Mouse (Mus musculus) heart, embryonic 13.5 days (tissue): ENCODE measurements around the gene Abl2. TPM values are rescaled to one million over a fixed set of nuclear protein-coding genes. Genes with fewer than 3 reads are reported as not detected.

ENCODE experiments used
- ATAC-seq: fragments of 200-750 bp; cut with Nextera tagmentation; 2 replicates; pipeline ENCODE4 v1.8.0; 2017; ENCODE audit warnings: moderate TSS enrichment; ENCODE audit not compliant: insufficient number of reproducible peaks, low FRiP score, low TSS enrichment; ENCODE audit errors: extremely low read depth
- H3K27ac ChIP-seq: fragments of 300-500 bp; sonication (generic); replicated peaks from 2 replicates; pipeline ENCODE4 v1.5.1; 2015; ENCODE audit warnings: moderate library complexity, mild to moderate bottlenecking, inconsistent platforms
- H3K27me3 ChIP-seq: fragments of 300-500 bp; sonication (generic); replicated peaks from 2 replicates; pipeline ENCODE4 v1.6.1; 2015; ENCODE audit warnings: mild to moderate bottlenecking, inconsistent platforms
- H3K36me3 ChIP-seq: fragments of 300-500 bp; sonication (generic); 2 replicates; pipeline ENCODE4 v1.6.1; 2015; ENCODE audit warnings: mild to moderate bottlenecking, inconsistent platforms
- H3K4me1 ChIP-seq: fragments of 300-500 bp; sonication (generic); 2 replicates; pipeline ENCODE4 v1.6.1; 2015; ENCODE audit warnings: inconsistent platforms
- H3K4me2 ChIP-seq: fragments of 300-500 bp; sonication (generic); 2 replicates; pipeline ENCODE4 v1.6.1; 2015; ENCODE audit warnings: inconsistent platforms, mild to moderate bottlenecking, moderate library complexity
- H3K4me3 ChIP-seq: fragments of 300-500 bp; sonication (generic); 2 replicates; pipeline ENCODE4 v1.5.1; 2015; ENCODE audit warnings: moderate library complexity, mild to moderate bottlenecking, inconsistent platforms
- H3K9ac ChIP-seq: fragments of 300-500 bp; sonication (generic); 2 replicates; pipeline ENCODE4 v1.6.1; 2015; ENCODE audit warnings: inconsistent platforms, mild to moderate bottlenecking, moderate library complexity
- H3K9me3 ChIP-seq: fragments of 300-500 bp; sonication (generic); 2 replicates; pipeline ENCODE4 v1.6.1; 2016; ENCODE audit warnings: inconsistent platforms
- WGBS: fragments of 180-500 bp; shearing (Covaris S2); methylation state at CpG from one replicate; pipeline ENCODE4 v1.1.7; 2015; ENCODE audit warnings: mixed read lengths; 5-methylcytosine and 5-hydroxymethylcytosine counted together
- polyA plus RNA-seq: library from polyadenylated mRNA; unstranded; fragments of >200 nt; fragmentation: Nextera tagmentation; extraction: Ambion mirVana; gene quantifications from 2 replicates; pipeline ENCODE4 v1.2.1, GENCODE M21; 2015

The Abl2 gene
- polyA plus RNA-seq, 1 experiment from 2014 or later: 2.4 TPM

- WGBS: 70% methylated on average over 3 of the region's 3 CpGs
- no peaks in the 10 kb centered on the region for H3K9me3 ChIP-seq
- no peak overlapping the region for H3K27ac ChIP-seq
These were observed 26.9 kb downstream of the Abl2 start for GRCm38 (mm10) chr1:156585512-156585911.

DNA sequence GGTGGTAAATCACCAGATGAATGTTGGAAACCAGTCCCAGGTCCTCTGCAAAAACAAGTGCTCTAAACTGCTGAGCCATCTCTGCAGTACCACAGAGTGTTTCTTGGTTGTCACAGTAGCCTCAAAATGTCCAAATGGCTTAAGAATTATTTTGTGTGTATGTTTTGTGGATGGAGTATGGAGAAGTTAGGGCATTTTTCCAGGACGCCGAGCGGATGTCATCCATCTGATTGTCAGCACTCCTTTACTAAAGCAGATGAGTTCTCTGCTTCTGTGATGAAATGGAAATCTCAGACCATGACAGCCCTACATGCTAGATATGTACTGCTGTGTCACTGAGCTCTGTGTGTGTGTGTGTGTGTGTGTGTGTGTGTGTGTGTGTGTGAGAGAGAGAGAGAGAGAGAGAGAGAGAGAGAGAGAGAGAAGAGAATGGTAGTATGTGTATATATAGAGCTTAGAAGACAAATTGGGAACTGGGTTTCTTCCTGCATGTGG, 31.3 kb downstream of the Abl2 start:
- Histone ChIP-seq H3K9ac (no peak overlapping the region), H3K27me3 (no peaks in the 10 kb centered on the region), H3K9me3 (no peaks in the 10 kb centered on the region), H3K4me2 (no peak overlapping the region), H3K4me3 (no peak overlapping the region), H3K4me1 (peaks cover 19% of the 10 kb centered on the region), H3K36me3 (no peaks in the 10 kb centered on the region), H3K27ac (no peak overlapping the region)
- WGBS: 72% methylated on average over 3 of the region's 3 CpGs
- ATAC-seq: no peak

More at GRCm38 (mm10) chr1:156585512-156585911, 26.9 kb downstream of the Abl2 start:
- Histone ChIP-seq H3K36me3 (no peaks in the 10 kb centered on the region), H3K9ac (no peak overlapping the region), H3K27me3 (no peaks in the 10 kb centered on the region), H3K4me1 (peaks cover 23% of the 10 kb centered on the region), H3K4me3 (no peak overlapping the region), H3K4me2 (no peak overlapping the region)
- no peak for ATAC-seq

- Histone ChIP-seq H3K27ac (no peak overlapping the region), H3K4me3 (no peak overlapping the region), H3K9me3 (no peaks in the 10 kb centered on the region), H3K27me3 (no peaks in the 10 kb centered on the region), H3K9ac (no peak overlapping the region), H3K4me2 (no peak overlapping the region), H3K36me3 (no peaks in the 10 kb centered on the region), H3K4me1 (peaks cover 19% of the 10 kb centered on the region)
- 14% methylated on average over 1 of the region's 1 CpGs for WGBS
- no peak for ATAC-seq
These were observed 31.8 kb downstream of the Abl2 start for GRCm38 (mm10) chr1:156590357-156590756.

GRCm38 (mm10) chr1:156593267-156593666, 34.7 kb downstream of the Abl2 start:
- H3K9ac ChIP-seq: no peak overlapping the region
- H3K4me1 ChIP-seq: peaks cover 19% of the 10 kb centered on the region
- ATAC-seq: no peak
- no peak overlapping the region for H3K27ac ChIP-seq
- H3K36me3 ChIP-seq: peaks cover 3% of the 10 kb centered on the region; the same call in 1 of the 2 replicates
- no peak overlapping the region for H3K4me3 ChIP-seq
- 68% methylated on average over 5 of the region's 5 CpGs for WGBS
- no peak overlapping the region for H3K4me2 ChIP-seq
- no peaks in the 10 kb centered on the region for H3K9me3 ChIP-seq
- no peaks in the 10 kb centered on the region for H3K27me3 ChIP-seq

DNA sequence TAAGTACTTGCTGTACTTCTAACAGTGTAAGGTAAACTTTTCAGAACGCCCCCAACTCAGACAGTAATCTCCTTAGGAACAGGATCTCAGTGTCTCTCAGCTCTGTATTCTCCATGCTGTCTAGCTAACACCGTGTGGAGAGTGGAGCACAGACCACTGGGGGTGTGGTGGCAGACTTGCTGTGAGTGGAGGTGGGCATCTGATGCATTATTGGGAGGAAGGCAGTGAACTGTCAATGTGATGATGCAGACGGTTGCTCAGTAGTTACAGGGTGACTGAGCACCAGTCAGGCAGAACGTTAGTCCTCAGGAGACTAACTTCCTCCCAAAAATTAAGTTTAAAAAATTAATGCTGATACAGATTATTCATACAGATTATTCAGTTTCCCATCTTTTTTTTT, 38.5 kb downstream of the Abl2 start:
- no peaks in the 10 kb centered on the region for H3K9me3 ChIP-seq
- H3K9ac ChIP-seq: no peak overlapping the region
- H3K27me3 ChIP-seq: no peaks in the 10 kb centered on the region
- WGBS: 94% methylated on average over 4 of the region's 4 CpGs
- H3K4me3 ChIP-seq: no peak overlapping the region
- H3K4me2 ChIP-seq: no peak overlapping the region
- no peak for ATAC-seq
- peaks cover 5% of the 10 kb centered on the region; the same call in 1 of the 2 replicates for H3K4me1 ChIP-seq
- H3K27ac ChIP-seq: no peak overlapping the region
- H3K36me3 ChIP-seq: peaks cover 6% of the 10 kb centered on the region; the same call in 1 of the 2 replicates

DNA sequence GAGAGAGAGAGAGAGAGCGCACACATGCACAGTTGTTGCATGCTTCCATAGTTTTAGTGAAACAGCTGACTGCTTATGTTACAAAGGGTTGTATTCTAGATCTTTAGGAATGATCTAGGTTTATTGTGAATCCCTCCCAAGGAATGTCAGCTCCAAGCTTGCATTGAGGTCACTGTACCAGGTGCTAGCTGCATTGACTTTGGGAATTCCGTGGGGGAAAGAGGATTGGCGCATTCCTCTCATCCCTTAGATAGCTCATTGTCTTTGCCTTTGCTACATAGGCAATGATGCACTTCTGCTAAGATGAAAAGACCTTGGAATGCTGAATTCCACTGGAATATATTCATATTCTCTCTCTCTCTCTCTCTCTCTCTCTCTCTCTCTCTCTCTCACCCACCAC, 44.0 kb downstream of the Abl2 start:
- no peak overlapping the region for H3K27ac ChIP-seq
- H3K4me2 ChIP-seq: no peak overlapping the region
- 63% methylated on average over 3 of the region's 3 CpGs for WGBS
- no peaks in the 10 kb centered on the region for H3K27me3 ChIP-seq
- ATAC-seq: no peak
- no peaks in the 10 kb centered on the region for H3K9me3 ChIP-seq
- peaks cover 6% of the 10 kb centered on the region; the same call in 1 of the 2 replicates for H3K36me3 ChIP-seq
- H3K9ac ChIP-seq: no peak overlapping the region
- H3K4me1 ChIP-seq: peaks cover 20% of the 10 kb centered on the region
- H3K4me3 ChIP-seq: no peak overlapping the region

DNA sequence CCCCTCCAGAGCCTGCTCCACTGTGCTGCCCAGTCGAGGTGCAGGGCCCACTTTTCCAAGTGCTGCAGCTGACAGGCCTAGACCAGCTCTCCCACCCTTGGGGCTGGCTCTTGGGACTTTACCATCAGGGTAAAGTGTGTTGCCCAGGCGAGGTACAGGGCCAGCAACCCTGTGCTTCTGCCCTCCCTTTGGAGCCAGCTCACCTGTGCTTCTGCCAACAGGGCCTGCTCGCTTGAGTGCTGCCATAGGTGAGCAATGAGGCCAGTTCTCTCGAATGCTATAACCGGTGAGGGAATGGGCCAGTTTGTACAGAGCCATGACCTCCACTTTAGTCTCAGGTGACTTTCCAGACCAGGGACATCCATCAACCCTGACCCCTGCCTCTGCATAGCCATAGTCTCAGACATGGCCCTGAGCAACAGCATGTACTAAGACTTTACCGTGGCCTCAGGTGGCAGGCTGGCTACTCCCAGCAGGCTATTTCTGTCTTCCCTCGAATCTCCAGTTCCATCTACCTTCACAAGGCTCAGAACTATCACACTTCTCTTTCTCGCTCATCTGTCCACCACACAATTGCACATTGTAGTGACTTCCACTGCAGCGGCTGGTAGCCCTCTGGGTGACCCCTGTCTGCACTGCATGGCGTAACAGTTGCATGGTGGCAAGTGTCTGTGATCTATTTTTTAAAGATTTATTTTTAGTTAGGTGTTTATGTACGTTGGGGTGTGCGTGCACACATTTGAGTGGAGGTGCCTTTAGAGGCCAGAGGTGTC, 46.7 kb downstream of the Abl2 start:
- no peaks in the 10 kb centered on the region for H3K27me3 ChIP-seq
- H3K4me2 ChIP-seq: no peak overlapping the region
- no peak for ATAC-seq
- H3K4me3 ChIP-seq: no peak overlapping the region
- H3K9ac ChIP-seq: 0 out of 2 replicates have a peak overlapping the region, but pooled peaks have one; percentile 19
- no peaks in the 10 kb centered on the region for H3K36me3 ChIP-seq
- no peaks in the 10 kb centered on the region for H3K9me3 ChIP-seq
- 57% methylated on average over 12 of the region's 12 CpGs for WGBS
- H3K27ac ChIP-seq: peak overlapping the region; percentile 36; the same call in 1 of the 2 replicates
- peaks cover 28% of the 10 kb centered on the region for H3K4me1 ChIP-seq

DNA sequence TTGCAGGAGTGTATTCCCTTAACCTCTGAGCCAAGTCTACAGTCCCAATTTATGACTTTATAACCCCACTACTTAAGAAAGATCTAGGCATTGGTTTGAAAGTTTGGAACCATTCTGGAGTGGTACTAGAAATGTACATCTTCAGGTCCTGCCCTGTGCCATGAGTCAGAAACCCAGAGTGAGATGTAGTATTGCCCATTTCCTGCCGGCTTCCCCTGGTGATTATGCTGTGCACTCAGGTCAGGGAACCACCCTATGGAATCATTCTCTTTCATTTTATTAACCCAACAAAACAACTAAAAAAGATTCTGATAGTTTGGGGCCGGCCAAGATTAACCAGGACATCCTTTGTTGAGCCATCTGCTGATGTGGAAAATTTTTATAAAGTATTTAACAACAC, 47.4 kb downstream of the Abl2 start:
- Histone ChIP-seq H3K9ac (0 out of 2 replicates have a peak overlapping the region, but pooled peaks have one; percentile 19), H3K4me3 (no peak overlapping the region), H3K36me3 (no peaks in the 10 kb centered on the region; the same call in 1 of the 2 replicates), H3K4me2 (no peak overlapping the region), H3K27me3 (no peaks in the 10 kb centered on the region), H3K9me3 (no peaks in the 10 kb centered on the region), H3K27ac (peak overlapping the region; percentile 36; the same call in 1 of the 2 replicates), H3K4me1 (peaks cover 28% of the 10 kb centered on the region)
- no peak for ATAC-seq
- whole genome bisulfite sequencing: 64% methylated on average over 2 of the region's 2 CpGs

GRCm38 (mm10) chr1:156608496-156608895, 49.9 kb downstream of the Abl2 start:
- Histone ChIP-seq H3K9me3 (no peaks in the 10 kb centered on the region), H3K4me1 (peaks cover 30% of the 10 kb centered on the region), H3K36me3 (no peaks in the 10 kb centered on the region; the same call in 1 of the 2 replicates), H3K27me3 (no peaks in the 10 kb centered on the region), H3K9ac (no peak overlapping the region), H3K4me3 (no peak overlapping the region), H3K4me2 (no peak overlapping the region), H3K27ac (no peak overlapping the region)
- ATAC-seq: no peak
- 83% methylated on average over 2 of the region's 2 CpGs for WGBS

GRCm38 (mm10) chr1:156610257-156610656, 51.7 kb downstream of the Abl2 start:
- Histone ChIP-seq H3K27ac (no peak overlapping the region), H3K9ac (no peak overlapping the region), H3K27me3 (no peaks in the 10 kb centered on the region), H3K4me1 (peaks cover 36% of the 10 kb centered on the region), H3K36me3 (no peaks in the 10 kb centered on the region; the same call in 1 of the 2 replicates), H3K9me3 (no peaks in the 10 kb centered on the region), H3K4me3 (no peak overlapping the region), H3K4me2 (no peak overlapping the region)
- 63% methylated on average over 1 of the region's 1 CpGs for WGBS
- ATAC-seq: no peak

GRCm38 (mm10) chr1:156613855-156614530, 55.4 kb downstream of the Abl2 start:
- Histone ChIP-seq H3K27me3 (no peaks in the 10 kb centered on the region), H3K27ac (peak overlapping the region; percentile 79), H3K4me2 (peak overlapping the region; percentile 35), H3K9ac (peak overlapping the region; percentile 52; the same call in 1 of the 2 replicates), H3K4me1 (peaks cover 49% of the 10 kb centered on the region), H3K9me3 (no peaks in the 10 kb centered on the region), H3K36me3 (no peaks in the 10 kb centered on the region; the same call in 1 of the 2 replicates), H3K4me3 (no peak overlapping the region)
- no peak for ATAC-seq
- 34% methylated on average over 9 of the region's 9 CpGs for WGBS
